Mouse (Mus musculus) ES-E14 (cell line): ENCODE measurements around the gene Cacng8.

Source experiments
- CHD2 ChIP-seq: IDR thresholded peaks from 2 replicates; pipeline ENCODE4 v1.6.1; 2014; ENCODE audit warnings: mild to moderate bottlenecking, low read depth, low read length, inconsistent platforms
- ZNF384 ChIP-seq: IDR thresholded peaks from 2 replicates; pipeline ENCODE4 v1.6.1; 2012; ENCODE audit warnings: low read depth, low read length, inconsistent platforms

GRCm38 (mm10) chr7:3354850-3355249 is 35.6 kb upstream of the Cacng8 start:
- TF ChIP-seq ZNF384 = no peak
- TF ChIP-seq CHD2 = no peak
